Mouse (Mus musculus): ENCODE measurements around the gene 9930021J03Rik.

Gene 9930021J03Rik

DNA sequence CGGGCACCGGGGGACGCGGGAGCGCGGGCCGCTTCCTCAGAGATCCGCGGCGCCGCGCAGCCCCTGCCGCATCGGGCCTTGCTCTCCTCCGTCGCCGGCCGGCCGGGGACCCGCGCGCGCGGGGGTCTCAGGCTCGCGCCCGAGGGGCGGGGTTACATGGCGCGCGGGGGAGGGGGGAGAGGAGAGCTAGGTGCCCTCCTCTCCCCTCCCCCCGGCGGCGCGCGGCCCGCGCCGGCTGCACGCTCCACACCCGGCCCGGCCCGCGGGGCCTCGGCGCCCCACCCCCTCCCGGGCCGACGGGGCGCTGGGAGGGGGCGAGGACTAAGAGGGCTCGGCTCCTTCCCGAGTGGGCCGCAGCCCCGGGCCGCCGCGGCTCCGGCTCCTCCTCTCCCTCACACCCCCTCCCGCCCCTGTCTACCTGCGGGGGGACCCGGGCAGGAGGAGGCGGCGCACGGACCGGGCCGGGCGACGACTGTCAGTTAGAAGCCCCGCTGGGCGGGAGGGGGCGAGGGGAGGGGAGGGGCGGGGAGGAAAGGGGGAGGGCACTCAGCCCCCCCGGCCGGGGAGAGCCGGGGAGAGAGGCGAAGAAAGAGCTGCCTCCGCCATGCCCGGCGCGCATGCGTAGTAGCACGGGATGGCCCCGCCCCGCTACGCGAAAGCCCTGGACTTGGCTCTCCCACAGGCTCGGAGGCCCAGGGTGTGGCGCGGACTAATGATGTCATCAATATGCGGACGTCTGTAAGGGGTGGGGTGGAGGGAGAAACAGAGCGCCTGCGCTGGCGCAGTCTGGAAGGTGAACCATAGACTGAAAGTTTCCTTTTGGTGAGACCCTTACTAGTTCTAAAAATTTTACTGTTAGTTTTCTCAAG, at the start of gene 9930021J03Rik:
TSS of gene 9930021J03Rik (minus strand) at position 73 of the 869 bp plus-strand sequence.
- in situ Hi-C loops (cut with MboI; ENCODE audit: unreplicated experiment in 2 of 2) = loop anchor here (25.0 kb wide), 7 partner anchors 294 to 1794 kb away; partner anchors contain the start of genes Cd274 (in 1 of the 2), Cdc37l1 (in 1 of the 2), Jak2 (in 1 of the 2) and Plgrkt (in 1 of the 2)

DNA sequence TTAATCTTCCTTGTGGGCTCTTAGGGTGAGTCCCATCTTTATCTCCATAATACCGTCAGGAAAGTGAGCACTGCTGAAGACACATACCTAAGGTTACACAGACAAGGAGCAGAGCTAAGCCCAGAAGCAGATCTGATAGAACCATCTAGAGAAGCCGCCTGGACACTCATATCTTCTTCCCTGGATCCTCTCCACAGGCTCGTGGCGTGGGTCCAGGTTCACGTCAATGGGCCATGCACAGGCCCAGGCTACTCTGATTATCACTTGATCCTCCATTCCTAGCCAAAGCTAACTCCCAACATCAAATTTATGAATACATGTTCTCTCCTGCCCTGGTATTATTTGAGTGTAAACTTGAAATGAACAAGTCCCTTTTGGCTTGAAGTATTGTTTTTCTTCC, 47.9 kb upstream of the 9930021J03Rik start:
- in situ Hi-C loops (cut with MboI; ENCODE audit: unreplicated experiment in 2 of 2) = no loop called here

DNA sequence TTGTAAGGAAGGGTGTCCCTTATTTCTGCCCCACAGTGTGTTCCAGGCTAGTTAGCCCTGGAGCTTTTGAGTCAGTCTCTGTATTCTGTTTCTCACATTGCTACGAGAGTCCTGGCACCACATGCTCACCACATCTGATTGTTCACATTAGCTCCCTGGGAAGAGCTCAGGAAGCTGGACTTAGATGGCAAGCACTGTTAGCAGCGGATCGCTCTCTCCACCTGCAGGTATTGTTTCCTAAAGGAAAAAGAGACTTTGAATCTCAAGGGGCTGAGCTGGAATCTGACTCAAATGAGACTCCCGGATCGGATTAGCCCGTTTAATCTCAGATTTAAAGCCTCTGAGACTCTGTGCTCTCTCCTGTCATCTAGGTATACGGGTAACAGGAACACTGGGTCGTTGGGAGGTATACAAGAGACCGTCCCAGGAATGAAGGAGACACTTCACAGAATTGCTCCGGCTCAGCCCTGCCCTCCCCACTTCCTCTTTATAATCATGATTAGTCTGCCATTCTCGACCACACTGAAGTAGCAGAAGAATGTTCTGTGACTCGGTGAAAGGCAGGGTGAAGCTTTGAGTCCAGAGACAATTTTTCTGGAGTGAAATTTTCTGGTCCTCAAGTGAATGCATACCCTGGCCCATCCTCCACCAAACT, 45.4 kb upstream of the 9930021J03Rik start:
- in situ Hi-C loops (cut with MboI; ENCODE audit: unreplicated experiment in 2 of 2) = no loop called here

DNA sequence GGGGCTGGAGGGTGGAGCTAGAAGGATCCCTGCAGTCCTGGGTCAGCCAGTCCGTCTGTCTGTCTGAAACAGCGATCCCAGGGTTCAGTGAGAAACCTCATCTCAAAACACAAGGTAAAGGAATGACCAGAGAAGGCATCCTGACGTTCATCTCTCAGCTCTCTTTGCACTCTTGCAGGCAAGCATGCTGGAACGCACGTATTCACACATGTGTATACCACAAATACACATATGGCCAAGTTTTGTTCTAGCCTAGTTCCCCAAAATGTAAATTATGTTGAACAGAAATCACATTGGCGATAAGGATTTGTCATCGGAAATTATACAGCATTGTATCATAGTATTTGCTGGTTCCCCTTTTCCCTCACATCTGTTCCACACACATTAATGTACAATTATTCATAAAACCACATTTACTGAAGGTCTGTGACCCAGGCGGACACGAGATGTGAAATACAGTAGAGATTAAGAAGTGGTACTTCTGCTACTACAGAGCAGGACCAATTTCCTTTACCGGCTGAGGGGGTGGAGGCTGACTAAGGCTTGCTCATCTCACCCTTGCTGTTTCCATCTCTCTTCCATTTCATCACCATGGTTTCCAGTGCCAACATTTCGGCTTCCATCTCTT, 44.2 kb upstream of the 9930021J03Rik start:
- in situ Hi-C loops (cut with MboI; ENCODE audit: unreplicated experiment in 2 of 2) = loop anchor here in 1 of 2 experiments (25.0 kb wide), 1 partner anchor 1912 kb away; the partner anchor contains the start of gene Prkg1

DNA sequence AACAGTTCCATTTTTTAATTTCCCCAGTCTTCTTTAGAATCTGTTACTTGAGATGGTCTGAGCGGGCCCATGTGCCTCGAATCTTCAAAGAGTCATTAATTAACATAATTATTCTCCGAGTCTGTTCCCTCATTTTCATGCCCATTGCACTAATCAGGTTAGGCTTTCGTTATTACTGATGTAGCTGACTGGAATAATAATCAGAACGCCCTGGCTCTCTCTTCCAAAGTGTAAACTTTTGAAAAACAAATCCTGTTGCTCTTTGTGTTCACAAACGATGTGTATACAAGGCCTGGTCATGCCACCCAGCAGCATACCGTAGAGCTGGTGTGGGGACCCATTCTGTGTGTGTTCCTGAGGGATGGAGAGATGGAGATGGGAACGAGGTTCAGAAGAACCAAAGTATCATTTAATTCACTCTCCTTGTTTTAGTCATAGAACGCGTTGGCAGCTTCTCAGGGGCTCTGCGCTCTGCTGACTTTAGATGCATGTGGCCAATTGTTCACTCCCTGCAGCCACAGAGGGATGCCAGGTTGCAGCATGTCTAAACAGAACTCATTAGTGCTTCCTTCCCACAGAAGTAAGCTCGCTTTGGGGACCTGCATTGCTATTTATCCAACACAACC, 38.4 kb upstream of the 9930021J03Rik start:
- in situ Hi-C loops (cut with MboI; ENCODE audit: unreplicated experiment in 2 of 2) = loop anchor here in 1 of 2 experiments (25.0 kb wide), 1 partner anchor 1918 kb away; the partner anchor contains the start of gene Prkg1

DNA sequence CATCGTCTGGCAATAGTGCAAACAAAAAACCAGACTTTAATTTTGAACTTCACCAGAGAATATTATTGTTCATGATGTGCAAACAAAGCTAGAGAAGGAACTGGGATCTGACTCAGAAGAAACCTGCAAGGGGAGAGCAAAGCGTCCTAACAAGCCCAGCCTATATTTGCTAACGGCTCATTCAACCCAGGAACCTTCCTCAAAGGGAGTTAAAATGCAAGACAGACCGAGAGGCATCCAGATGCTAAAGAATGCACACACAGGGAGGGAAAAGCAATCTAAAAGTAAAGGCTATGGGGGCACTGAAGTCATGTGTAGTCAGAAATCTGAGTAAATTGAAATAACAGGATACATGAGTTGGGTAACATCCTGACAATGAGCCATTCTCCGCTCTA, 37.8 kb upstream of the 9930021J03Rik start:
- in situ Hi-C loops (cut with MboI; ENCODE audit: unreplicated experiment in 2 of 2) = loop anchor here in 1 of 2 experiments (25.0 kb wide), 1 partner anchor 1919 kb away; the partner anchor contains the start of gene Prkg1

DNA sequence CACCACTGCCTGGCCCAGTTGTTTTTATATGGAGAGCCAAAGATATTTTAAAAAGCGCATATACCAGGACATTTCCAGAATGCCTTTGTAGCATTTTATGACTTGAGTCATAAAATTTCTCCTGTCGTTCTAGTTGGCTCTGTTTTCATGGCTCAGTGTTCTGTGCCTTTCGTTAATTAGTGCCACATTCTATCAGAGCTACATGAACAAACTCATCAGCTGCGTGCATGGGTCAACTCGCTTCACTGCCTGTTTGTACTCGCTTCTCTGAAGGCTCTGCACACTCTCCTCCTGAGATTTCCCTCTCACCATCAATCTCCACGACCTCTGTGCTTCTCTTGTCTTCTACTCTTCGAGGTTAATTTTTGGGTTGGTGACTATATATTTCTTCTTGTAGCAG, 37.2 kb upstream of the 9930021J03Rik start:
- in situ Hi-C loops (cut with MboI; ENCODE audit: unreplicated experiment in 2 of 2) = loop anchor here in 1 of 2 experiments (25.0 kb wide), 1 partner anchor 1919 kb away; the partner anchor contains the start of gene Prkg1

DNA sequence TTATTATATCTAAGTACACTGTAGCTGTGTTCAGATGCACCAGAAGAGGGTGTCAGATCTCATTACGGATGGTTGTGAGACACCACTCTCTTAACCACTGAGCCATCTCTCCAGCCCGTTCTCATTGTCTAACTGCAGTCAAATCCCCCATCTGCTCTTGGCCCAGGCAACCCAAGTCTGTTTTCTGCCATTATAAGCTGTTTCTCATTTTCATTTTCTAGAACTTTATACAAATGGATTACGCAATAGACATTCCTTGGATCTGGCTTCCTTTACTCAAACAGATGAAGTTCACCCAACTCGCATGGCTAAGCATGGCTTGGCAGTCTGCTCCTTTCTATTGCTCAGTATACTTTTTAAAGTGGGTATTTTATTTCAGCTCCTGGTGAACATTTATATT, 34.9 kb upstream of the 9930021J03Rik start:
- in situ Hi-C loops (cut with MboI; ENCODE audit: unreplicated experiment in 2 of 2) = loop anchor here in 1 of 2 experiments (25.0 kb wide), 1 partner anchor 1922 kb away; the partner anchor contains the start of gene Prkg1

DNA sequence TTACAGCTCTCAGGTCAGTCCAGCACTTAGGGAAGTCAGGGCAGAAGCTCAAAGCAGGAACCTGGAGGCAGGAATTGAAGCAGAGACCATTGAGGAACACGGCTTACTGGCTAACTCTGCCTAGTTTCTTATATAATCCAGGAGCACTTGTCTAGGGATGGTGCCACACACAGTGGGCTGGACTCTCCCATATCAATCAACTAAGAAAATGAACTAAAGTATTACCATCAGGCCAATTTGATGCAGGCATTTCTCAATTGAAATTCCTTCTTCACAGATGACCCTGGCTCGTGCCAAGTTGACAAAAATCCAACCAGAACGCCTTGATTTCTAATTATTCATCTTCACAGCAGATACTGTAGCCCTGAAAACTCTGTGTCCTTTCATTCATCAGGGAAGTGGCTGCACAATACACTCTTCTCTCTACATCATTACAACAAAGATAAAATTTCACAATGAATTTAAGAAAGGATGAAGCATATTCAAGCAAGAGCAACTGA, 32.9 kb upstream of the 9930021J03Rik start:
- in situ Hi-C loops (cut with MboI; ENCODE audit: unreplicated experiment in 2 of 2) = loop anchor here in 1 of 2 experiments (25.0 kb wide), 1 partner anchor 1924 kb away; the partner anchor contains the start of gene Prkg1

DNA sequence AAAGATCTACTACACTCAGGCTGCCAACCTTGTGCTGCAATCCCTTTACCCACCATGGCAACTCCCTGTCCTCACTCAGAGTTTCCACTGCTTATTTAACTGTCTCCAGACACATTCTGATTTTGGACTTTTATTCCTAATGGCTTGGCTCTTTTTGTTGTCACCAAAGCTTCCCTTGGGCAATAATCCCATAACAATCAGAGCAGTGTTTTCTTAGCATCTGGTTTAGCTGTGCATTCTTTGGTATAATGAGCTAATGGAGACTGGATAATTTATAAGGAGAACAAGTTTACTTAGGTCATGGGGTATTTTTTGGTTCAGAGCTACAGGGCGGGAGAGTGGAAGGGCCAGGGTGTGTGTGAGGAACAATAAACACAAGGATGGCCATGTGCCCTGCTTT, 32.4 kb upstream of the 9930021J03Rik start:
- in situ Hi-C loops (cut with MboI; ENCODE audit: unreplicated experiment in 2 of 2) = loop anchor here in 1 of 2 experiments (25.0 kb wide), 1 partner anchor 1924 kb away; the partner anchor contains the start of gene Prkg1

DNA sequence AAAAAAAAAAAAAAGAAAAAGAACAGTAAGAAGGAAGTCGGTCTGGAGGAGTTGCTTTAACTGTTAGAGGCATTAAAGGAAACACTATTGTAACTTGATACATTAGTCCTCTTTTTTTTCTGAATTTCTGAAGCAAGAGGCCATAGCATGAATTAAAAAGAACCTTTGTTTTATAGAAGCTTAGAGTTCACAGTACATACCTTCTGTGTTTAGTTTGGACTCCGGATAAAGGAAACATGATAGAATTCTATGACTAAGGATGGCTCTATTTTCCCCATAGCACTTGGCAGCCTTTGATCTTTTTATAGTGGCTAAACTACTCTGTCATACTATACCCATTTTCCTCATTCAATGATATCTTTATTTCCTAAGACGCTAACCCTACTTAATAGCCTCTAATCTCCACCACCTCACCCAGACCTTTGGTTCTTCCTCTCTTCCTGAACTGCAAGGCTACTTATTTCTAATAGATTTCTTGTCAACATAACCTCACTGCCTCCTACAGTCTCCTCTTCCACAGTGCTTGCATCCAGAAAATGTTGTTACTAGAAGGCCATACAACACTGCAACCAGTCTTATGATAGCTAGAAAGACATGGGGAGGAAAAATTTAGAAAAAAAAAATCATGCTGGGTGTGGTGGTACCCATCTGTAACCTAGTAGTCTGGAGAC, 29.7 kb upstream of the 9930021J03Rik start:
- in situ Hi-C loops (cut with MboI; ENCODE audit: unreplicated experiment in 2 of 2) = loop anchor here in 1 of 2 experiments (25.0 kb wide), 1 partner anchor 1927 kb away; the partner anchor contains the start of gene Prkg1

DNA sequence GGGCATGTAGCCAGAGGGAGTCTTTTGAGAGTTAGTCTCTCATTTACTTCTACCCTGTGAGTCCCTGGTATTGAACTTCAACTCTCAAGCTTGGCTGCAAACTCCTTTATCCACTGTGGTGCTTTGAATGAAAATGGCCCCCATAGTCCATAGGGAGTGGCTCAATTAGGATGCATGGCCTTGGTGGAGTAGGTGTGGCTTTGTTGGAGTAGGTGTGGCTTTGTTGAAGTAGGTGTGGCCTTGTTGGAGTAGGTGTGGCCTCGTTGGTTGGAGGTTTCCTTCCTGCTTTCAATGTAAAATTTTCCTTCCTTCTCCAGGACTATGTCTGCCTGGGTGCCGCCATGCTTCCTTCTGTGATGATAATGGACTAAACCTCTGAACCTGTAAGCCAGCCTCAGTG, 25.1 kb upstream of the 9930021J03Rik start:
- in situ Hi-C loops (cut with MboI; ENCODE audit: unreplicated experiment in 2 of 2) = loop anchor here in 1 of 2 experiments (25.0 kb wide), 1 partner anchor 1931 kb away; the partner anchor contains the start of gene Prkg1

DNA sequence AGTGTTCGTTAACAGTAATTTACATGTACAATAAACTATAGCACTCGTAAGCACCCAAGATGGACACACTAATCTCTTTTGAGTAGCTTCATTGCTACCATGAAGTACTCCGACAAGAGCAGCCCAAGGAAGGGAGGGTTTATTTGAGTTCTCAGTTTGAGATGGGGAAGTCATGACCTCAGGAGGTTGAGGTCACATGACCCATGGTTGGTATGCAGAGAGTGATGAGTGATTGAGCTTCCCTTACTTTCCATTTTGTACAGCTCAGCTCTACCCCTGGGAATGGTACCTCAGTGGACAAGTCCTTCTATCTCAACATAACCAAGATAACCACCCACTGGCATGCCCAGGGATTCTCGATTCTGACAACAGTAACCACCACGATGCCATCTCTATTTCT, 22.8 kb upstream of the 9930021J03Rik start:
- in situ Hi-C loops (cut with MboI; ENCODE audit: unreplicated experiment in 2 of 2) = loop anchor here in 1 of 2 experiments (10.0 to 25.0 kb wide), 2 partner anchors 726 to 1934 kb away; partner anchors contain the start of gene Prkg1

DNA sequence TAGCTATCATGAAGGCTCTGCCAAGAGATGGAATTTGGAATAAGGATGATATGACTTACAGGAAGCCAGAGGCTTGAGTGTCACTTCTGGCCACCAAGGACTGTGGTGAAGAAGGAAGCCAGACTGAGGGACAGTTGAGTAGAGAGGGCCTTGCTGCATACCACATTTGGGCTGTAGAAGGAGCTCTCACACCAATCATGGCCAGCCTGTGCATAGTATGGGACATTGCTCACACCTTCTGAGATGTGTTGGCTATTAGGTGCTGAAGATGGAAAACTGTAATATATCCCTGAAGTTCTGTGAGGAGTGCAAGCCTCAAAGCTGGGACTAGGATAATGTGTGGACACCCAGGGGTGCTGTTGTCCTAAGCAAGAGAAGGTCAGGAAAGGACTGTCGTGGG, 20.9 kb upstream of the 9930021J03Rik start:
- in situ Hi-C loops (cut with MboI; ENCODE audit: unreplicated experiment in 2 of 2) = loop anchor here in 1 of 2 experiments (10.0 to 25.0 kb wide), 2 partner anchors 728 to 1936 kb away; partner anchors contain the start of gene Prkg1

DNA sequence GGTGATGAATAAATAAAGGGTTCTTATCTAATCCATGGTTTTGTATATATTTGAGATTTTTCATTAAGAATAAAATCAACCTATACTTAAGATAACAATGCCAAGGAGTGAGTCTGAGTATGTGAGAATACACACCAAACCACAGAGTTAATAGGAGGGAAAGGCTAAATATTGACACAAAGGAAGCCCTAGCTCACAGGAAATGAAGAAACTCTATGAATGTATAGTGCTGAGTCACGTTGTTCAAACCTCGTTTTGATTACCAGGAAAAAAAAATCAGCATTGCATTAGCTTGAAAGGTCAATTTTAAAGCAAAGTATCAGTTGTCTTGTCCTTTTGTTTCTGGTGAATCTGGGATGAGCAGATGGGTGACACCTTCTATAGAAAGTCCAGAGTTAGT, 19.2 kb upstream of the 9930021J03Rik start:
- in situ Hi-C loops (cut with MboI; ENCODE audit: unreplicated experiment in 2 of 2) = loop anchor here in 1 of 2 experiments (10.0 to 25.0 kb wide), 2 partner anchors 730 to 1937 kb away; partner anchors contain the start of gene Prkg1

DNA sequence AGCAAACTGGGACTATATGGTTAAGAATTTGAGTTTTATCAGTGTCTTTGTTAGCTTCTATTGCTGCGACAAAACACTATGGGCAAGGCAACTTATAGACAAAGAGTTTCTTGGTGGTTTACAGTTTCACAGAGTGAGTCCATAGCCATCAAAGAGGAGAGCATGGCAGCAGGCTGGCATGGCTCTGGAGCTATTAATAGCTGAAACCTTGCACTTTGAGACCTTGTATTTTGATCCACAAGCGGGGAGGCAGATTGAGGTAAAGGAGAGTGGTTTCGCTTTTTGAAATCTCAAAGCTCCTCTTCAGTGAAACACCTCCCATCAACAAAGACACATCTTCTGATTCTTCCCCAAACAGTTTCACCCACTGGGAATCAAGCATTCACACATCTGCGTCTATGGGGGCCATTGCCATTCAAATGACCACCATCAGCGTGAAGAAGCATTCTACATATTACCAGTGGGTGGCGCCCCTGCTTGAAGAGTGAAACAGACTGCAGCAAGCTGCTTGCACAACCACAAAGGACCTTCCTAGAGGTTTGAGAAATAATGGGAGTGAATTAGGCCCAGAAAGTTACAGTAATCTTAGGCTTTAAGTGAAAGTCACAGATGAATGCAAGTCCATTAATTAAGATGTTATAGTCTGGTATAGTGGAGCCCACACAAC, 18.4 kb upstream of the 9930021J03Rik start:
- in situ Hi-C loops (cut with MboI; ENCODE audit: unreplicated experiment in 2 of 2) = loop anchor here (5.0 to 25.0 kb wide), 12 partner anchors 142 to 1812 kb away; partner anchors contain the start of genes Cd274 (in 1 of the 2), Cdc37l1 (in 1 of the 2), Jak2 (in 1 of the 2) and Plgrkt (in 1 of the 2)

DNA sequence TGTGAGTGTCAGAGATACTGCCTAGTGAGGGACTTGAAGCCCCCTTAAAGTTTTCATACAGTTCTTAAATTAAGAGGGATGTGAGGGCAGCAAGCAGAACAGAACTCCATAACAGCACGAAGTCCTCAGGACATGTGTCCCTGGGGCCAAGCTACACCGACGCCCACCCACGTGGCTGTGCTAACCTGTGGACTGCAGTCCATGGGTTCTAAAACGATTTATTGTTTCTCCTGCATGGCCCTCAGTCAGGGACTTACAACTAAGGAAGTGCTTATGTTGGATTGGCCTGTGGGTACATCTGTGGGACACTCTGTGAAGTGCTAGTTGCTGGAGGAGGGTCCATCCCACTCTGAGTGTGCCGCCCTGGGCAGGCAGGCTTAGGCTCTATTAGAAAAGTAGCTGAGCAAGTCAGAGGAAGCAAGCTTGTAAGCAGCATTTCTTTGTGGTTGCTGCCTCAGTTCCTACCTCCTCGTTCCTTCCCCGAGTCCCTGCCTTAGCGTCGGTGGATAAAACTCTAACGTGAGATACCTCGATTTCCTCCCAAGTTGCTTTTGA, 17.7 kb upstream of the 9930021J03Rik start:
- in situ Hi-C loops (cut with MboI; ENCODE audit: unreplicated experiment in 2 of 2) = loop anchor here (5.0 to 25.0 kb wide), 12 partner anchors 141 to 1811 kb away; partner anchors contain the start of genes Cd274 (in 1 of the 2), Cdc37l1 (in 1 of the 2), Jak2 (in 1 of the 2) and Plgrkt (in 1 of the 2)
